Mouse (Mus musculus) frontal cortex, adult 2 months (tissue): ENCODE measurements at regions not wholly inside any gene's neighbourhood (a gene's known extent, or its start where the extent isn't known, plus 50 kb on each side); places are given as distances from the start of the nearest gene placed in this dataset.

ENCODE experiments used
- DNase-seq, 2 experiments: peaks; one replicate each; pipeline ENCODE4 v3.0.0; 2022; ENCODE audit warnings: low spot score in 1 of 2; ENCODE audit errors: extremely low spot score in 1 of 2

GRCm38 (mm10) chr4:124542696-124543095 is 67.9 kb downstream of the 3100002H09Rik start:
- DNase-seq: no peak

DNA sequence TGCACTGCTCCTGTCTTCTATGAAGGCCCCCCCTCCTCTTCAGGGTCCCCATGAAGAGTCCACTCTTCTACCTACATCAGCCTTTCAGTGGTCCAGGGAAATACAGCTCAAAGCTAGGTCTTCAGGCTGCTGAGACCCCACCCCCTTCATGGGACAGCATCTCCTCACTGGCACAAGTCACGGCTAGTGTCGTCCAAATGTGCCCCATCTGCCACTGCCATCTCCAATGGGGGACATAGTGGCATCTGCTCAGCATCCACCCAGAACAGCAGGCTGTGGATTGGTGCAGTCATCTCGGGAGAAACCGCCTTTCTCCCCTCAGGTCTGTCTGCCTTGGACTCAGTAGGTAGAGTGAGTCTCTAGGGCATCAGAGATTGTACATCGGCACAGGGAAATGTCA is 72.1 kb downstream of the 3100002H09Rik start:
- no peak for DNase-seq

GRCm38 (mm10) chr4:124537681-124538080 is 72.9 kb downstream of the 3100002H09Rik start:
- no peak for DNase-seq

DNA sequence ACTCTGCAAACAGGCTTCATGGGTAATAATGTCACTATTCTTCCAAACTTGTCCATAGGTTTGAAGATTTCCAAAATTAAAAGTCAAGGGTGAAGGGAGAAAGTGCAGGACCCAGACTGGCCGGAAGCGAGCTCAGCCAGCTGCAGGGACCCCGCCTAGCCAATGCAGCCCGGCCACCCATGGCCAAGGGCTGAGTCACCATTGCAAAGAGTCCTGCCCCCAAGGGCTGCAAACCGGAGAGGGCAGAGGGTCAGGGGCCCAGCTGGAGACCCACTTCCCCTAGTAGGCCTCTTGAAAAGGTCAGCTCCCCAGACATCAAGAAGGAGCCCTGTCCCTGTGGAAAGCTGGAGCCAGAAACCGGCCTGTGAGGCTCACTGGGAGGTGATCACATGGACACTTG is 77.0 kb downstream of the 3100002H09Rik start:
- no peak for DNase-seq

DNA sequence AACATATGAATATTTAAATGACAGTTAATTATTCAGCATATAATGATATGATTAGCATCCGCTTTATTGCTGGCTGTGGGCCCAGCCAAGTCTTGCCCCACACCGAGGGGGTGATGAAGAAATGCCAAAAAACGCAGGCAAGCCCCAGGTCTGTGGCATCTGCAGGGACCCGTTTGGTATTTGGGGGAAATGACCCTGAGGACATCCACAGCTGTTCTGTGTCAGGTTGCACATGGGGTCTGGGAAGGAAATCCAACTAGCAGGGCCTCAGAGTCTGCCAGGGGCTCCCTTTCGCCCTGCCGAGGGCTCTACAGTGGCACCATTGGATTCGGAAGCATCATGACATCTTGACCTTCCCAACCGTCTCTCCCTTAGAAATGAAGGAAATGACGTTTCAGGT is 80.0 kb downstream of the 3100002H09Rik start:
- no peak for DNase-seq

GRCm38 (mm10) chr4:124526822-124527221 is 83.8 kb downstream of the 3100002H09Rik start:
- no peak for DNase-seq

GRCm38 (mm10) chr4:124526362-124526761 is 84.2 kb downstream of the 3100002H09Rik start:
- no peak for DNase-seq

GRCm38 (mm10) chr4:124520309-124520708 is 90.3 kb downstream of the 3100002H09Rik start:
- DNase-seq: no peak

DNA sequence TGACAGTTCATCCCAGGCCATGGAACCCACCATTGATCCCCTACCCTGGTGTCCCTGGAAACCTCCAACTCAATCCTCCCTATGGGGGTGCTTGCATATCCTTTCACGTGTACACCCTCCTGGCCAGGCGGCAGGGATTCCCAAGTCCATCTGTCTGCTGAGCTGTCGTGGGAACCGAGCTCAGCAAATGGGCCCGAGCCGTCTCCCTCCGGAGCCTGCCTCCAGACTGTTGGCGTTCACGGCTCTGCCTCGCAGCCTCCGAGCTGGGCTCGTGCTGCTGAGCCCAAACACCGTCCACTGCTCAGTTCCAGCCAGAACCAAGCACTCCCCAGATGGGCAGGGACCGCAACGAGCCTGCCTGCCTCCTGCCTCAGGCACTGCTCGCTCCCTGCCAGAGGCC is 98.8 kb downstream of the 3100002H09Rik start:
- peak in 1 of 2 experiments; percentile 36 for DNase-seq

GRCm38 (mm10) chr4:124510816-124511215 is 99.8 kb downstream of the 3100002H09Rik start:
- DNase-seq: no peak

- peak in 1 of 2 experiments; percentile 38 for DNase-seq
Measured at GRCm38 (mm10) chr4:124509695-124510094, 100.9 kb downstream of the 3100002H09Rik start.

GRCm38 (mm10) chr4:124506083-124506647 is 104.4 kb downstream of the 3100002H09Rik start:
- DNase-seq: no peak

DNA sequence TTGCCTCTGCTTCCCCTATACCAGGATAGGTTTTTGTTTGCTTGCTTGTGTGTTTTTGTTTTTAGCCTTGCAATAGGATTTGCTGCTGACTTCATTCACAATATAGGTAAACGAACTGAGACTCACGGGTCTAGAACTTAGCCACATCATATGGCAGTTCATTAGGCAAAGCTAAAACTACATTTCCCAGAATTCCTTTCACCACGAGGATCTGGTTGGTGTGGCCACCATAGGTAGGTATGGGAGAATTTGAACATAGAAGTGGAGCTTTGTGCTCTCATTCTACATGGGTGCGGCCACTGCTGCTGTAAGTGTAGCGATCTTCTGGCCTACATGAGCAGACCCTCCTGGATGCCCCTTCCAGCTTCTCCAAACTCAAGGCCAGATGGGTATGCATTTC is 108.8 kb downstream of the 3100002H09Rik start:
- no peak for DNase-seq

DNA sequence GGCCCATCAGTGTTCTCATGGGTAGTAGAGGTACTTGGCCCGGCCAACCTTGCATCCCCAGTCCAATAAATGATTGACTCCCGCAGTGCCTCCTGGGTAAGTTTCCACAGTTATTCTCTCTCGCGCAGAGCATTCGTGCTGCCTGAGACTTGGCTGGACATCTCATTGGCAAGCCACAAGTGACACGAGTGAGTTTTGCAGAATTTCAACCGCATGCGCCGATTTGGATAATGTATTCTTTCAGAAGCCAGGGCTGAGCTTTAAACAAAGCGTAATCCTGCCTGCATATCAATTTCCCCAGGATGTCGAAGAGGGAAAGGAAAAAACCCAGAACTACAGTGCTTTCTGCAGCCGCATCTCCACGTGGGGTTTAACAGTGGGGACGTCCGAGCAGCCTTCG is 112.6 kb downstream of the 3100002H09Rik start:
- DNase-seq: peak in 1 of 2 experiments; percentile 35

GRCm38 (mm10) chr4:124485941-124486581 is 124.5 kb downstream of the 3100002H09Rik start:
- no peak for DNase-seq

DNA sequence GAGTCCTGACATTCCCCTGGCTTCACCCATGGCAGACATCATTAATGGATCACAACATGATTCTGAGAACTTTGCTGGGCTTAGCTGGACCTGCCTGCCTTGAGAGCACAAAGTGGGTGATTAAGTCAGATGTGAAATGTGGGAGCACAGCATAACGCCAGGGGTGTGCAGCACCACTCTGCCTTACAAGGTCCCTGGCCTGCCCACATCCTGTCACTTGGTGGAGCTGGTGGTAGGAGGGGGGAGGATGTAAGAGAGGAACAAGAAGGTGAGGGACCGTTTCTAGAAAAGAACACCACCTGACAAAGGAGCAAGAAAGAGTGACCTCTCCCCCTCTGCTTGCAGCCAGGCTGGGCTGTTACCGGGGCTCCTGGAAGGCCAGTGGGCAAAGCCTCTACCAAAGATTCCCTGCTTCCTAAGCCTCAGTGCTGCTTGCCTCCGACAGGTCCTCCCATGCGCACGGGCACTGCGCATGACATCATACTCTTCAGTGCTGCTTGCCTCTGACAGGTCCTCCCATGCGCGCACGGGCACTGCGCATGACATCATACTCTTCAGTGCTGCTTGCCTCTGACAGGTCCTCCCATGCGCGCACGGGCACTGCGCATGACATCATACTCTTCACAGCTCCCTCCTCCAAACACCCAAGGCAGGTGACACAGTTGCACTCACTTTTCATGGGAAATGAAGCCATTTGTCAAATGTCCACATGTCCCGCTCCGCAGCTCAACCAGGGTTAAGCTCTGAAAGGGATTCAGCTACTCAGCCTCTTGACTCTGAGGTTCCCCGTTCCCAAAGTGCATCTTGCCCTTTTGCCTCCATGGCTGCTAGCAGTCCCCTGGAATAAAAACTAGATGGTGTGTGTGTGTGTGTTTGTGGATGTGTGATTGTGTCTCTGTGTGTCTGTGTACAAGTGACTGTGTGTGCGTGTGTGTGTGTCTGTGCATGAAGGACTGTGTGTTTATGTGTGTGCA is 125.7 kb downstream of the 3100002H09Rik start:
- no peak for DNase-seq

GRCm38 (mm10) chr4:124477870-124478301 is 132.7 kb downstream of the 3100002H09Rik start:
- DNase-seq: no peak

GRCm38 (mm10) chr4:124477359-124477868 is 133.2 kb downstream of the 3100002H09Rik start:
- DNase-seq: no peak

DNA sequence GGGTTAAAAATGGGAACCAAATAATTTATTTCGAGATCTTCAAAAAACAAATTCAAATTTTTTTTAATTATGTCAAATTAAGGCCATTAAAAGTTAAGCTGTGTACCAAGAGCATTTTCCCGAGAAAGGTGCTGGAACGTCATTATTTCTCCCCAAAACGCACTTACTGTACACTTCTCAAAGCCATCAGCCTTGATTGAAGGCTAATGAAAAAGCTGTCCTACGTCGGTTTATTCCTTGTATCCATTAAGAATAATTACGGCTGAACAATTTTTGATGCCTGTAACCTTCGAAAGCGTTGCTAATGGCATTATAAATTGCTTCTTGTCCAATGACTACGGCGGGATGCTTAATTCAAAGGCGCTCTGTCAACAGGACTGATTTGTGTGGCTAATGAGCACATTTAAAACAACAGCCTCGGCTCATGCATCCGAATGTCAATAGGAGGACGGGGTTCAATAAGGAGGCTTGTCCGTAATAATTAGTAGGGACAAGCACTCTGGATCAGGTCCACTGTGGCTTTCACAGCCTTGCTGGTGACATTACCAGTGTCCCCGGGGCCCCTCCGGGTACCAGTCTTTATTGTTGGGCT is 145.3 kb downstream of the 3100002H09Rik start:
- DNase-seq: no peak

- no peak for DNase-seq
Measured at GRCm38 (mm10) chr4:124455511-124456338, 154.9 kb downstream of the 3100002H09Rik start.
